16 mouse cellular contexts compared by ENCODE assay signal in genomic region chr12:108820461-108820860, GRCm38 (mm10).
"Had no signal": no experiment of that assay in that cellular context is flagged by ENCODE, and none has a peak within 500 bp of the region (broad histone marks: within the 10 kb centered on the region; RNA-seq: fewer than 3 reads in every experiment).

No protein-coding gene starts in this region.

- H3K9ac ChIP-seq: limb, embryonic 12.5 days; limb, embryonic 15.5 days; liver, embryonic 14.5 days; liver, postnatal 0 days; lung, embryonic 14.5 days had no signal

- H3K4me3 ChIP-seq: limb, embryonic 12.5 days; limb, embryonic 15.5 days; megakaryocyte, embryonic 14.5 days had no signal

- H3K9me3 ChIP-seq: limb, embryonic 12.5 days; limb, embryonic 15.5 days; megakaryocyte, embryonic 14.5 days had no signal

- H3K27ac ChIP-seq: limb, embryonic 12.5 days; limb, embryonic 15.5 days; liver, embryonic 14.5 days; macrophage had no signal

- ATAC-seq: liver, postnatal 0 days; lung, postnatal 0 days had no signal

- DNase-seq: kidney, adult 9 months; kidney, postnatal 14 days; kidney, postnatal 4 days; left cerebral cortex, postnatal 4 days; liver, postnatal 0 days; lung, embryonic 14.5 days; midbrain, embryonic 14.5 days; thymus, postnatal 25 days had no signal

- H3K4me2 ChIP-seq: limb, embryonic 12.5 days; limb, embryonic 15.5 days; liver, embryonic 11.5 days; lung, embryonic 14.5 days; midbrain, embryonic 11.5 days had no signal

- H3K27me3 ChIP-seq: limb, embryonic 12.5 days; limb, embryonic 15.5 days; megakaryocyte, embryonic 14.5 days had no signal

- H3K4me1 ChIP-seq: limb, embryonic 12.5 days; limb, embryonic 15.5 days had no signal
